Mouse (Mus musculus) olfactory bulb, adult 2 months (tissue): ENCODE results near the gene Cdc37l1. TPM values are rescaled to one million over a fixed set of nuclear protein-coding genes. Genes with fewer than 3 reads are reported as not detected.

Experiments used
- H3K27ac ChIP-seq: fragments of 200-500 bp; 2 replicates; pipeline ENCODE4 v1.5.1; 2012; ENCODE audit warnings: low read depth, low read length; ENCODE audit not compliant: insufficient read depth
- H3K4me1 ChIP-seq: fragments of 200-500 bp; 2 replicates; pipeline ENCODE4 v1.6.1; 2012; ENCODE audit warnings: low read length; ENCODE audit not compliant: control insufficient read depth, insufficient read depth
- H3K4me3 ChIP-seq: fragments of 200-500 bp; 2 replicates; pipeline ENCODE4 v1.5.1; 2012; ENCODE audit warnings: mild to moderate bottlenecking, low read depth, low read length, moderate library complexity; ENCODE audit not compliant: insufficient read depth
- CTCF ChIP-seq: fragments of 200-500 bp; IDR thresholded peaks from 2 replicates; pipeline ENCODE4 v1.5.1; 2012; ENCODE audit warnings: low read depth, mild to moderate bottlenecking, low read length, moderate library complexity; ENCODE audit not compliant: insufficient read depth
- POLR2A ChIP-seq: fragments of 200-500 bp; IDR thresholded peaks from 2 replicates; pipeline ENCODE4 v1.6.1; 2012; ENCODE audit warnings: mild to moderate bottlenecking, low read depth, low read length, moderate library complexity; ENCODE audit not compliant: insufficient read depth
- WGBS: fragments of 180-500 bp; shearing (Covaris S2); methylation state at CpG from one replicate; pipeline ENCODE4 v1.1.7; 2018; 5-methylcytosine and 5-hydroxymethylcytosine counted together
- polyA plus RNA-seq: library from polyadenylated mRNA; stranded (reverse); fragments of >200 nt; gene quantifications from 2 replicates; pipeline ENCODE4 v1.2.4, GENCODE M21; 2012; ENCODE audit warnings: low replicate concordance; ENCODE audit not compliant: missing spikeins, insufficient read depth, insufficient read length

The Cdc37l1 gene
- polyA plus RNA-seq, 1 experiment: not detected

GRCm38 (mm10) chr19:29066981-29067471, 76.9 kb downstream of the Cdc37l1 start:
- no peak overlapping the region for H3K27ac ChIP-seq
- peaks cover 4% of the 10 kb centered on the region; the same call in 1 of the 2 replicates for H3K4me1 ChIP-seq
- no peak for TF ChIP-seq CTCF
- 0 out of 2 replicates have a peak, but pooled peaks have one; percentile 14 for TF ChIP-seq POLR2A
- H3K4me3 ChIP-seq: no peak overlapping the region
- WGBS: 31% methylated on average over 11 of the region's 11 CpGs

GRCm38 (mm10) chr19:29069195-29069594, 79.0 kb downstream of the Cdc37l1 start:
- Histone ChIP-seq H3K27ac (no peak overlapping the region), H3K4me3 (no peak overlapping the region), H3K4me1 (peaks cover 4% of the 10 kb centered on the region; the same call in 1 of the 2 replicates)
- TF ChIP-seq POLR2A (no peak), CTCF (no peak)
- 84% methylated on average over 5 of the region's 5 CpGs for WGBS

GRCm38 (mm10) chr19:29074802-29075201, 84.7 kb downstream of the Cdc37l1 start:
- no peaks in the 10 kb centered on the region for H3K4me1 ChIP-seq
- no peak overlapping the region for H3K27ac ChIP-seq
- WGBS: 11% methylated on average over 6 of the region's 6 CpGs
- TF ChIP-seq CTCF: no peak
- TF ChIP-seq POLR2A: no peak
- H3K4me3 ChIP-seq: no peak overlapping the region

Other genes starting within 250 kb of the Cdc37l1 start
- not detected in 2 replicates for gene Slc1a1, start 155.3 kb upstream of the Cdc37l1 start, polyA plus RNA-seq
- not detected in 2 replicates for gene Plpp6, start 26.4 kb upstream of the Cdc37l1 start, polyA plus RNA-seq
- gene 4430402I18Rik, start 22.6 kb upstream of the Cdc37l1 start, polyA plus RNA-seq: not detected in 2 replicates
- not detected in 2 replicates for gene Ak3, start 57.6 kb downstream of the Cdc37l1 start, polyA plus RNA-seq
- gene Rcl1, start 111.0 kb downstream of the Cdc37l1 start, polyA plus RNA-seq: not detected in 2 replicates